Mouse (Mus musculus): ENCODE measurements around the gene Itprid2.

GRCm38 (mm10) chr2:79602306-79602705, 32.8 kb upstream of the Itprid2 start:
- TF ChIP-seq TAL1 (IDR thresholded peaks at IDR 0.05; ENCODE audit: low read length): no peak
- no peak for TF ChIP-seq GATA1 (IDR thresholded peaks at IDR 0.05; ENCODE audit: low read length)
